Mouse (Mus musculus) G1E (cell line): ENCODE data around the gene Spef2.

Experiments
- CTCF ChIP-seq: IDR thresholded peaks from 2 replicates; pipeline ENCODE4 v1.5.1; 2012; ENCODE audit warnings: low read depth, low read length, inconsistent platforms, mixed read lengths
- GATA1 ChIP-seq: IDR thresholded peaks from 2 replicates; pipeline ENCODE4 v1.6.1; 2012; ENCODE audit warnings: borderline replicate concordance, low read length, inconsistent platforms, mixed read lengths

DNA sequence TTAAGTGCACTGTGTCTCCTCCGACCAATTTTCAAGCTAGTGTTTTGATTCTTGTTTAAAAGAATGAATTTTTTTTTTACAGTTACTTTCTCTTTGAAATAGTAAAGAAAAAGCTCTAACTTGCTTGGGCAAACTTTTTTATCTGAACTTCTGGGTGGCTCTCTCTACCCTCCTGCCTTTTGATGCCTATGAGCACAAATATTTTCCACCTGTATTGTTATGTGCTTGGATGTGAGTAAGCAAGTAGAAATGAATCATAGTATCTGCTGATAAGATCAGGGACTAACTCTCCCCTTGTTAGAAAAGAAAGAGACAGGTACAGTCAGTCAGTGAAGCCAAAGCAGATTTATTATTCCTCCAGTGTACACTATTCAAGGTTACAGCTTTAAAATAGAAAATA, 87.5 kb downstream of the Spef2 start:
- TF ChIP-seq CTCF (no peak), GATA1 (no peak)
